Mouse (Mus musculus): Measurements from ENCODE around the gene Aoc1. TPM values are rescaled to one million over a fixed set of nuclear protein-coding genes. Genes with fewer than 3 reads are reported as not detected.

Aoc1 gene
- polyA plus RNA-seq, 1 experiment from 2014 or later, result not detected

DNA sequence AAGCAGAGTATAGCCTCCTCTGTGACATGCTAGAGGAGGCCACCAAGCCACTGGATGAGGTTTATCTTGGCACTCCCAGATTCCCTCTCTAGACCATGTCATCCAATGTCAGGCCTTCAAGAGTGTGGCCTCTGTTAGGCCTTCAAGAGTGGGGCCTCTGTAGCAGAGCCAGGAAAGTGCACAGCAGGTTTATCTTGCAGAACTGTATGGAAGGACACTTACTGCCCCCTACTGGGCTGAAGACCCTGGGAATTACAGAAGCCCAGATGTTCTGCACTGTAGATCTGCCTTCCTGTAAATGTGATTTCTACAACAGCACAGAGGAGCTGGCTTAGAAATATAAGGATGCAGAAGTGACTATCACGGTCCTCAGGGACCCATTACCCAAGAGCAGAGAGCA is 82.2 kb downstream of the Aoc1 start:
- Histone ChIP-seq H3K27me3 (ENCODE audit: control insufficient read depth, insufficient read depth, low read length) (no peaks in the 10 kb centered on the region), H3K4me1 (ENCODE audit: control insufficient read depth, insufficient read depth, low read length) (no peaks in the 10 kb centered on the region), H3K9ac (ENCODE audit: low read length) (no peak overlapping the region), H3K9me3 (ENCODE audit: control insufficient read depth, low read length) (no peaks in the 10 kb centered on the region), H3K27ac (ENCODE audit: low read depth, low read length) (no peak overlapping the region), H3K36me3 (ENCODE audit: control insufficient read depth, insufficient read depth, low read length) (no peaks in the 10 kb centered on the region), H3K4me3 (ENCODE audit: low read depth, low read length) (no peak overlapping the region), H3K4me2 (ENCODE audit: low read depth) (no peak overlapping the region)
- DNase-seq (ENCODE audit: low spot score) (peak; percentile 38), ATAC-seq (ENCODE audit: insufficient read depth, low FRiP score, low TSS enrichment) (no peak)
- WGBS, result 41% methylated on average over 1 of the region's 1 CpGs

DNA sequence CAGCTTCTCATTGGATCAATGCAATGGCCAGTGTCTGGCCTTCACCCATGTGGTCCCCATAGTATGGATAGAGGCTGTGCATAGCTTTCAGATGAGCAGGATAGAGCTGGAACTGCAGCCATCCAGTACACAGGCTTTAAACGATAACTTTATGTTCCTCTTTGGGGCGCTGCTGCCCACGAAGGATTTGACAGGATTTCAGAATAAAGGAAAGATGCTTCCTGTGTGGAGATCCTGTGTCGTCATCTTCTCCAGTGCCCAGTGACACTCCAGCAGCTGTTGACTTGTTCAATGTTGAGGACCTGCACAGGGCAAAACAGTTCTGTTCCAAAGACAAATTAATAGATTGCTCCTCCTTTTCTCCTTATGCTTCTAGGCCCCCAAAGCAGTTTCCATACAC is 84.1 kb downstream of the Aoc1 start:
- Histone ChIP-seq H3K27me3 (ENCODE audit: control insufficient read depth, insufficient read depth, low read length) (no peaks in the 10 kb centered on the region), H3K4me3 (ENCODE audit: low read depth, low read length) (no peak overlapping the region), H3K9ac (ENCODE audit: low read length) (no peak overlapping the region), H3K9me3 (ENCODE audit: control insufficient read depth, low read length) (no peaks in the 10 kb centered on the region), H3K4me2 (ENCODE audit: low read depth) (no peak overlapping the region), H3K4me1 (ENCODE audit: control insufficient read depth, insufficient read depth, low read length) (no peaks in the 10 kb centered on the region), H3K36me3 (ENCODE audit: control insufficient read depth, insufficient read depth, low read length) (no peaks in the 10 kb centered on the region), H3K27ac (ENCODE audit: low read depth, low read length) (no peak overlapping the region)
- ATAC-seq (ENCODE audit: insufficient read depth, low FRiP score, low TSS enrichment) (no peak), DNase-seq (ENCODE audit: low spot score) (no peak)
- 89% methylated on average over 4 of the region's 4 CpGs for WGBS

- Histone ChIP-seq H3K27me3 (ENCODE audit: control insufficient read depth, insufficient read depth, low read length) (no peaks in the 10 kb centered on the region), H3K9ac (ENCODE audit: low read length) (no peak overlapping the region), H3K4me1 (ENCODE audit: control insufficient read depth, insufficient read depth, low read length) (no peaks in the 10 kb centered on the region), H3K4me3 (ENCODE audit: low read depth, low read length) (no peak overlapping the region), H3K4me2 (ENCODE audit: low read depth) (no peak overlapping the region), H3K27ac (ENCODE audit: low read depth, low read length) (no peak overlapping the region), H3K9me3 (ENCODE audit: control insufficient read depth, low read length) (no peaks in the 10 kb centered on the region), H3K36me3 (ENCODE audit: control insufficient read depth, insufficient read depth, low read length) (no peaks in the 10 kb centered on the region)
- ATAC-seq (ENCODE audit: insufficient read depth, low FRiP score, low TSS enrichment) (no peak), DNase-seq (ENCODE audit: low spot score) (peak; percentile 15)
- WGBS, result 52% methylated on average over 1 of the region's 1 CpGs
Measured at GRCm38 (mm10) chr6:48958053-48958452, 85.4 kb downstream of the Aoc1 start.

Other genes with a start within 250 kb of the Aoc1 start
- 1.6 TPM in 2 replicates for gene AI854703, start 246.1 kb upstream of the Aoc1 start, polyA plus RNA-seq (2014; fragmentation: Nextera tagmentation; extraction: Ambion mirVana)
- 0.18 and 0.23 TPM in 2 replicates for gene Gimap8, start 225.7 kb upstream of the Aoc1 start, polyA plus RNA-seq (2014; fragmentation: Nextera tagmentation; extraction: Ambion mirVana)
- gene Gimap9, start 196.8 kb upstream of the Aoc1 start, polyA plus RNA-seq (2014; fragmentation: Nextera tagmentation; extraction: Ambion mirVana), result 3.6 and 4.3 TPM in 2 replicates
- gene Gimap4, start 188.3 kb upstream of the Aoc1 start, polyA plus RNA-seq (2014; fragmentation: Nextera tagmentation; extraction: Ambion mirVana), result 4.9 and 5.4 TPM in 2 replicates
- gene Gimap6, start 164.7 kb upstream of the Aoc1 start, polyA plus RNA-seq (2014; fragmentation: Nextera tagmentation; extraction: Ambion mirVana), result 13.9 and 14.6 TPM in 2 replicates
- not detected in 2 replicates for gene Gm28053, start 154.3 kb upstream of the Aoc1 start, polyA plus RNA-seq (2014; fragmentation: Nextera tagmentation; extraction: Ambion mirVana)
- not detected in 2 replicates for gene Gimap7, start 154.3 kb upstream of the Aoc1 start, polyA plus RNA-seq (2014; fragmentation: Nextera tagmentation; extraction: Ambion mirVana)
- gene Gimap1, start 133.8 kb upstream of the Aoc1 start, polyA plus RNA-seq (2014; fragmentation: Nextera tagmentation; extraction: Ambion mirVana), result 6.4 TPM in 2 replicates
- gene Gimap5, start 126.7 kb upstream of the Aoc1 start, polyA plus RNA-seq (2014; fragmentation: Nextera tagmentation; extraction: Ambion mirVana), result 0.99 and 1.7 TPM in 2 replicates
- not detected in 2 replicates for gene Gimap3, start 102.0 kb upstream of the Aoc1 start, polyA plus RNA-seq (2014; fragmentation: Nextera tagmentation; extraction: Ambion mirVana)
- 21.7 and 22.8 TPM in 2 replicates for gene Tmem176a, start 32.0 kb upstream of the Aoc1 start, polyA plus RNA-seq (2014; fragmentation: Nextera tagmentation; extraction: Ambion mirVana)
- 49.0 and 59.2 TPM in 2 replicates for gene Tmem176b, start 31.4 kb upstream of the Aoc1 start, polyA plus RNA-seq (2014; fragmentation: Nextera tagmentation; extraction: Ambion mirVana)
- gene 1600015I10Rik, start 57.0 kb downstream of the Aoc1 start, polyA plus RNA-seq (2014; fragmentation: Nextera tagmentation; extraction: Ambion mirVana), result not detected in 2 replicates
- gene Doxl2, start 102.1 kb downstream of the Aoc1 start, polyA plus RNA-seq (2014; fragmentation: Nextera tagmentation; extraction: Ambion mirVana), result not detected in 2 replicates
- gene Svs1, start 114.0 kb downstream of the Aoc1 start, polyA plus RNA-seq (2014; fragmentation: Nextera tagmentation; extraction: Ambion mirVana), result not detected in 2 replicates
- gene Gpnmb, start 163.7 kb downstream of the Aoc1 start, polyA plus RNA-seq (2014; fragmentation: Nextera tagmentation; extraction: Ambion mirVana), result 1.1 and 1.4 TPM in 2 replicates
- 52.0 and 56.6 TPM in 2 replicates for gene Malsu1, start 200.9 kb downstream of the Aoc1 start, polyA plus RNA-seq (2014; fragmentation: Nextera tagmentation; extraction: Ambion mirVana)